Mouse (Mus musculus): Measurements from ENCODE around the gene Ctf2. TPM values are rescaled to one million over a fixed set of nuclear protein-coding genes. Genes with fewer than 3 reads are reported as not detected.

Gene Ctf2
- polyA plus RNA-seq, 1 experiment from 2014 or later, result 0.30 TPM

- Histone ChIP-seq H3K4me1 (replicated peaks; ENCODE audit: control insufficient read depth, insufficient read depth, low read length) (peaks cover 10% of the 10 kb centered on the region), H3K27me3 (replicated peaks; ENCODE audit: control insufficient read depth, insufficient read depth, low read length) (no peaks in the 10 kb centered on the region), H3K4me2 (ENCODE audit: low read length) (no peak overlapping the region), H3K9ac (ENCODE audit: low read length) (no peak overlapping the region), H3K36me3 (ENCODE audit: control insufficient read depth, insufficient read depth, low read length) (peaks cover 13% of the 10 kb centered on the region), H3K9me3 (ENCODE audit: control insufficient read depth, low read length) (no peaks in the 10 kb centered on the region), H3K27ac (ENCODE audit: low read depth) (no peak overlapping the region), H3K4me3 (ENCODE audit: low read depth, low read length) (no peak overlapping the region)
- DNase-seq (ENCODE audit: low spot score), result no peak
- 77% methylated on average over 3 of the region's 3 CpGs for WGBS
- ATAC-seq (replicated peaks; ENCODE audit: low FRiP score, low TSS enrichment, low read depth), result no peak
Measured at GRCm38 (mm10) chr7:127772080-127772479, 40.1 kb upstream of the Ctf2 start.

GRCm38 (mm10) chr7:127771262-127771661 is 39.3 kb upstream of the Ctf2 start:
- Histone ChIP-seq H3K36me3 (ENCODE audit: control insufficient read depth, insufficient read depth, low read length) (peaks cover 21% of the 10 kb centered on the region), H3K4me3 (ENCODE audit: low read depth, low read length) (no peak overlapping the region), H3K9me3 (ENCODE audit: control insufficient read depth, low read length) (no peaks in the 10 kb centered on the region), H3K27me3 (replicated peaks; ENCODE audit: control insufficient read depth, insufficient read depth, low read length) (no peaks in the 10 kb centered on the region), H3K4me1 (replicated peaks; ENCODE audit: control insufficient read depth, insufficient read depth, low read length) (peaks cover 10% of the 10 kb centered on the region), H3K27ac (ENCODE audit: low read depth) (no peak overlapping the region), H3K9ac (ENCODE audit: low read length) (no peak overlapping the region), H3K4me2 (ENCODE audit: low read length) (peak overlapping the region; percentile 84)
- no peak for ATAC-seq (replicated peaks; ENCODE audit: low FRiP score, low TSS enrichment, low read depth)
- WGBS, result 64% methylated on average over 5 of the region's 5 CpGs
- no peak for DNase-seq (ENCODE audit: low spot score)

GRCm38 (mm10) chr7:127770039-127770905 is 38.3 kb upstream of the Ctf2 start:
- Histone ChIP-seq H3K4me1 (replicated peaks; ENCODE audit: control insufficient read depth, insufficient read depth, low read length) (peaks cover 10% of the 10 kb centered on the region), H3K27me3 (replicated peaks; ENCODE audit: control insufficient read depth, insufficient read depth, low read length) (no peaks in the 10 kb centered on the region), H3K4me2 (ENCODE audit: low read length) (peak overlapping the region; percentile 84), H3K4me3 (ENCODE audit: low read depth, low read length) (peak overlapping the region; percentile 70), H3K36me3 (ENCODE audit: control insufficient read depth, insufficient read depth, low read length) (peaks cover 31% of the 10 kb centered on the region), H3K9me3 (ENCODE audit: control insufficient read depth, low read length) (no peaks in the 10 kb centered on the region), H3K27ac (ENCODE audit: low read depth) (peak overlapping the region; percentile 90), H3K9ac (ENCODE audit: low read length) (peak overlapping the region; percentile 96)
- DNase-seq (ENCODE audit: low spot score) (peak; percentile 62), ATAC-seq (replicated peaks; ENCODE audit: low FRiP score, low TSS enrichment, low read depth) (peak; percentile 25)
- 1% methylated on average over 27 of the region's 27 CpGs for WGBS

DNA sequence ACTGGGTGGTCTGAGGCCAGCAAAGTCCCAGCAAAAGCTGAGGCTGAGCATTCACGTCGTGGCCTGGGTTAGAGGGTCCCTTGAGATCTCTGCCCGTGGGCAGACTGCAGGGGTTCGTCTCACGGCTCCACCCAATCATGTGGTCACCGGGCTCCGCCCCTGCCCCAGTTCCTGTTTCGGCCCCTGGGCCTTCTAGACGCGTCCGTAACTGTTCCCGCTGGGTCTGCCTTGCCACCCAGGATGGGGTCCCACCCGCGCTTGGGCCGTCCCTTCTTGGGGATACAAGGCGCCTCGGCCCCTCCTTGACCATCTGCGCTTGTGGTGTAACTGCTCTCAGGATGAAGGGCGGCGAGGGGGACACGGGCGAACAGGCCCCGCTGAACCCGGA is 37.7 kb upstream of the Ctf2 start, which contains the start of gene Orai3:
Gene Orai3 (plus strand): TSS at position 165 of the 388 bp plus-strand sequence.
- Histone ChIP-seq H3K36me3 (ENCODE audit: control insufficient read depth, insufficient read depth, low read length) (peaks cover 38% of the 10 kb centered on the region), H3K9me3 (ENCODE audit: control insufficient read depth, low read length) (no peaks in the 10 kb centered on the region), H3K4me1 (replicated peaks; ENCODE audit: control insufficient read depth, insufficient read depth, low read length) (peaks cover 10% of the 10 kb centered on the region), H3K9ac (ENCODE audit: low read length) (peak within 1 kb of the TSS; percentile 96), H3K27me3 (replicated peaks; ENCODE audit: control insufficient read depth, insufficient read depth, low read length) (no peaks in the 10 kb centered on the region), H3K4me3 (ENCODE audit: low read depth, low read length) (peak within 1 kb of the TSS; percentile 70), H3K4me2 (ENCODE audit: low read length) (peak within 1 kb of the TSS; percentile 84), H3K27ac (ENCODE audit: low read depth) (peak within 1 kb of the TSS; percentile 90)
- ATAC-seq (replicated peaks; ENCODE audit: low FRiP score, low TSS enrichment, low read depth), result peak; percentile 83
- WGBS, result 0% methylated on average over 24 of the region's 24 CpGs
- DNase-seq (ENCODE audit: low spot score), result peak; percentile 91

DNA sequence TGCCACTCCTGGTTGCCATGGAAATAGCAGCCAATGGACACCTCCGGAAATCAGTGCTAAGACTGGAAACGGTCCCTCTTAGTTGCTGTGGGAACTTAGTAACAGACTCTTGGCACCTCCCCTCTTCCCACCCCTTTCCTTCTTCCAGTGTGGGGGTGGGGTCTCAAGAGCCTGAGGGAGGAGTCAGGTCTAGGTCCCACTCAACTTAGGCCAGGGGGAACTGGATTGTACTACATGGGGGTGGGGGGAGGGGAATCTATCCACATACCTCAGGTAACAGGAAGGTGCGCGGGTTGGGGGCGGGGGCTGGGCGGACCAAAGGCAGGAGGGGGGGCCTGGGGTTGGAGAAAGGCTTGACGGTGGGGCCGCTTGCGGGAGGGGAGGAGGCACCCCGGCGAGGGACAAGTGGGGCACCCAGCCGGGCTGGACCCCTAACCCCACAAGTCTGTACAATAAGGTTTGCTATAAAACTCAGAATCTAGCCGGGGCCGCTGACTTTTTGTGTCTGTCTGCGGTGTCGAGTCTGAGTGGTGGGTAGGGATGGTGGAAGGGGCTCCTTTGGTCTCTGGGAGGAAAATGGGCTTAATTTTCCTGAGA is 37.1 kb upstream of the Ctf2 start:
- Histone ChIP-seq H3K27ac (ENCODE audit: low read depth) (peak overlapping the region; percentile 90), H3K27me3 (replicated peaks; ENCODE audit: control insufficient read depth, insufficient read depth, low read length) (no peaks in the 10 kb centered on the region), H3K9ac (ENCODE audit: low read length) (peak overlapping the region; percentile 96), H3K9me3 (ENCODE audit: control insufficient read depth, low read length) (no peaks in the 10 kb centered on the region), H3K4me3 (ENCODE audit: low read depth, low read length) (peak overlapping the region; percentile 70), H3K4me2 (ENCODE audit: low read length) (peak overlapping the region; percentile 84), H3K36me3 (ENCODE audit: control insufficient read depth, insufficient read depth, low read length) (peaks cover 42% of the 10 kb centered on the region), H3K4me1 (replicated peaks; ENCODE audit: control insufficient read depth, insufficient read depth, low read length) (peaks cover 10% of the 10 kb centered on the region)
- 2% methylated on average over 16 of the region's 16 CpGs for WGBS
- DNase-seq (ENCODE audit: low spot score) (peak; percentile 96), ATAC-seq (replicated peaks; ENCODE audit: low FRiP score, low TSS enrichment, low read depth) (peak; percentile 86)

GRCm38 (mm10) chr7:127768346-127768996 is 36.5 kb upstream of the Ctf2 start:
- Histone ChIP-seq H3K9me3 (ENCODE audit: control insufficient read depth, low read length) (no peaks in the 10 kb centered on the region), H3K27ac (ENCODE audit: low read depth) (peak overlapping the region; percentile 66; the same call in 1 of the 2 replicates), H3K4me3 (ENCODE audit: low read depth, low read length) (no peak overlapping the region), H3K9ac (ENCODE audit: low read length) (no peak overlapping the region), H3K4me1 (replicated peaks; ENCODE audit: control insufficient read depth, insufficient read depth, low read length) (peaks cover 10% of the 10 kb centered on the region), H3K27me3 (replicated peaks; ENCODE audit: control insufficient read depth, insufficient read depth, low read length) (no peaks in the 10 kb centered on the region), H3K36me3 (ENCODE audit: control insufficient read depth, insufficient read depth, low read length) (peaks cover 46% of the 10 kb centered on the region), H3K4me2 (ENCODE audit: low read length) (peak overlapping the region; percentile 84; the same call in 1 of the 2 replicates)
- DNase-seq (ENCODE audit: low spot score) (no peak), ATAC-seq (replicated peaks; ENCODE audit: low FRiP score, low TSS enrichment, low read depth) (no peak; the same call in 1 of the 2 replicates)
- WGBS, result 56% methylated on average over 13 of the region's 13 CpGs

DNA sequence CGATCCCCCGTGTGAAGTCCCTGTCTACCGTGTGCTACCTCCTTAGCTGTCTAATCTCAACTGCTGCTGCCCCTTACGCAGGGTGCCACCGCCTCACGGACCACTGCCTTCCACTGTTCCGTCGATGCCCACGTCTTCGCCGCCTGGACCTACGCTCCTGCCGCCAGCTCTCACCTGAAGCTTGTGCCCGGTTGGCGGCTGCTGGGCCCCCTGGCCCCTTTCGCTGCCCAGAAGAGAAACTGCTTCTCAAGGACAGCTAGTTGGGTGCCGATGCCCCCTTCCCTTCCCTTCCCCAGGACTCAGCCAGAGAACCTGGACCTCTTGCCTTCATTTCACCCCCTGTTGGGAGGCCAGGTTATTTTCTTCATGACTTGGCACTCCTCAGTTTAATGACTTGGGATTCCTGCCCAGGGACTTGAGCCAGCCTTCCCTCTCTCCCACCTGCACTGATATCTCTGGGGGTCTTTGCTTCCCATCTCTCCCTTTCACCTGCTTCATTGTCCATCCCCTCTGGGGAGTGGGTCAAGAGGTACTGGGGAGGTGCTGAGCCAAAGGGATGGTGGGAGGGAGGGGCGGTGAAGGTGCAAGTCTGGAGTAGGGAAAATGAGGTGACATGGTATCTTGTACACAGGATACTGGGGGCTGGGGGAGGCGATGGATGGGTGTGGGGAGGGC is 35.8 kb upstream of the Ctf2 start:
- H3K36me3 ChIP-seq (ENCODE audit: control insufficient read depth, insufficient read depth, low read length), result peaks cover 51% of the 10 kb centered on the region

More for the DNA sequence above, 35.8 kb upstream of the Ctf2 start:
- Histone ChIP-seq H3K27me3 (replicated peaks; ENCODE audit: control insufficient read depth, insufficient read depth, low read length) (no peaks in the 10 kb centered on the region), H3K27ac (ENCODE audit: low read depth) (no peak overlapping the region), H3K4me1 (replicated peaks; ENCODE audit: control insufficient read depth, insufficient read depth, low read length) (peaks cover 10% of the 10 kb centered on the region), H3K9me3 (ENCODE audit: control insufficient read depth, low read length) (no peaks in the 10 kb centered on the region), H3K4me3 (ENCODE audit: low read depth, low read length) (no peak overlapping the region), H3K4me2 (ENCODE audit: low read length) (no peak overlapping the region), H3K9ac (ENCODE audit: low read length) (no peak overlapping the region)
- DNase-seq (ENCODE audit: low spot score) (no peak), ATAC-seq (replicated peaks; ENCODE audit: low FRiP score, low TSS enrichment, low read depth) (no peak)
- WGBS, result 94% methylated on average over 19 of the region's 19 CpGs
